In genomic region chr10:53581087-53581486, GRCm38 (mm10) we compare ENCODE assay signal across 8 mouse cellular contexts. TPM values are rescaled to one million over a fixed set of nuclear protein-coding genes. Genes with fewer than 3 reads are reported as not detected.
A peak's percentile ranks its signal among the peaks of the same experiment; 100 is the strongest.
DNase-seq lines count a peak whose midpoint lies in the region; ATAC-seq lines count a peak whose summit lies in the region.

No protein-coding gene starts in this region.

- peaks cover 11% of the 10 kb centered on the region; the same call in 1 of the 2 replicates for H3K4me1 ChIP-seq in kidney, embryonic 16.5 days (ENCODE audit: insufficient read depth, low read length)
- peaks cover 12% of the 10 kb centered on the region for H3K4me1 ChIP-seq in hindbrain, embryonic 12.5 days
- H3K4me1 ChIP-seq in midbrain, embryonic 13.5 days (replicated peaks) = peaks cover 14% of the 10 kb centered on the region

- H3K9ac ChIP-seq in kidney, embryonic 16.5 days (replicated peaks; ENCODE audit: low read length) = peak overlapping the region; percentile 61
- peak overlapping the region; percentile 43; the same call in 1 of the 2 replicates for H3K9ac ChIP-seq in hindbrain, embryonic 12.5 days
- peak overlapping the region; percentile 62; the same call in 1 of the 2 replicates for H3K9ac ChIP-seq in midbrain, embryonic 13.5 days (replicated peaks)

- ATAC-seq in kidney, embryonic 16.5 days (ENCODE audit: low FRiP score, low TSS enrichment) = peak; percentile 71
- ATAC-seq in hindbrain, embryonic 12.5 days (ENCODE audit: low FRiP score) = peak; percentile 74
- ATAC-seq in midbrain, embryonic 13.5 days = peak; percentile 73

- no peaks in the 10 kb centered on the region for H3K27me3 ChIP-seq in kidney, embryonic 16.5 days (ENCODE audit: insufficient read depth, low read length)
- H3K27me3 ChIP-seq in hindbrain, embryonic 12.5 days = no peaks in the 10 kb centered on the region
- no peaks in the 10 kb centered on the region for H3K27me3 ChIP-seq in midbrain, embryonic 13.5 days

- H3K9me3 ChIP-seq in kidney, embryonic 16.5 days (ENCODE audit: low read length) = no peaks in the 10 kb centered on the region
- H3K9me3 ChIP-seq in hindbrain, embryonic 12.5 days (replicated peaks) = no peaks in the 10 kb centered on the region
- H3K9me3 ChIP-seq in midbrain, embryonic 13.5 days = no peaks in the 10 kb centered on the region

- H3K4me2 ChIP-seq in kidney, embryonic 16.5 days (replicated peaks; ENCODE audit: low read depth, low read length) = peak overlapping the region; percentile 80
- peak overlapping the region; percentile 62 for H3K4me2 ChIP-seq in hindbrain, embryonic 12.5 days (replicated peaks)
- peak overlapping the region; percentile 61 for H3K4me2 ChIP-seq in midbrain, embryonic 13.5 days (replicated peaks)

- no peaks in the 10 kb centered on the region for H3K36me3 ChIP-seq in kidney, embryonic 16.5 days (ENCODE audit: insufficient read depth, low read length)
- no peaks in the 10 kb centered on the region for H3K36me3 ChIP-seq in hindbrain, embryonic 12.5 days
- no peaks in the 10 kb centered on the region for H3K36me3 ChIP-seq in midbrain, embryonic 13.5 days

- peak overlapping the region; percentile 46 for H3K4me3 ChIP-seq in kidney, embryonic 16.5 days (ENCODE audit: low read length)
- H3K4me3 ChIP-seq in hindbrain, embryonic 12.5 days = peak overlapping the region; percentile 30
- peak overlapping the region; percentile 35 for H3K4me3 ChIP-seq in midbrain, embryonic 13.5 days (replicated peaks)

- no peak for DNase-seq in kidney, adult 9 months
- DNase-seq in embryo, embryonic 9.5 days (ENCODE audit: extremely low spot score) = peak; percentile 19
- DNase-seq in right cerebral cortex, postnatal 36 days (ENCODE audit: low spot score in 2 of 2) = no peak
- DNase-seq in urinary bladder, postnatal 14 days (ENCODE audit: low spot score) = no peak
- DNase-seq in adrenal gland, postnatal 4 days (ENCODE audit: low spot score in 2 of 2) = no peak

- H3K27ac ChIP-seq in kidney, embryonic 16.5 days (ENCODE audit: low read length) = no peak overlapping the region
- H3K27ac ChIP-seq in hindbrain, embryonic 12.5 days = no peak overlapping the region
- H3K27ac ChIP-seq in midbrain, embryonic 13.5 days = no peak overlapping the region

- WGBS in kidney, embryonic 16.5 days = 26% methylated on average over 9 of the region's 12 CpGs
- WGBS in hindbrain, embryonic 12.5 days = 24% methylated on average over 8 of the region's 12 CpGs
- 21% methylated on average over 10 of the region's 12 CpGs for WGBS in midbrain, embryonic 13.5 days

RNA-seq across cellular contexts. Expression of gene Asf1a, which starts 15.5 kb away (rescaled TPM):
- 98.9 and 102 TPM in 2 replicates for polyA plus RNA-seq in kidney, embryonic 16.5 days (2015; fragmentation: Nextera tagmentation; extraction: Ambion mirVana)
- 131 and 134 TPM in 2 replicates for polyA plus RNA-seq in hindbrain, embryonic 12.5 days (2016; fragmentation: Nextera tagmentation; extraction: Ambion mirVana)
- polyA plus RNA-seq in midbrain, embryonic 13.5 days (2015; fragmentation: Nextera tagmentation; extraction: Ambion mirVana) = 112 and 113 TPM in 2 replicates
- total RNA-seq in adrenal gland, postnatal 4 days (2021) = 10 to 100 TPM; 51.8 to 54.6 TPM

RNA-seq across cellular contexts. Expression of gene Mcm9, which starts 49.2 kb away (rescaled TPM):
- 9.6 and 11.6 TPM in 2 replicates for polyA plus RNA-seq in kidney, embryonic 16.5 days (2015; fragmentation: Nextera tagmentation; extraction: Ambion mirVana)
- polyA plus RNA-seq in hindbrain, embryonic 12.5 days (2016; fragmentation: Nextera tagmentation; extraction: Ambion mirVana) = 12.4 and 14.7 TPM in 2 replicates
- 9.8 and 10.4 TPM in 2 replicates for polyA plus RNA-seq in midbrain, embryonic 13.5 days (2015; fragmentation: Nextera tagmentation; extraction: Ambion mirVana)
- 10 to 100 TPM; 20.1 to 21.0 TPM for total RNA-seq in adrenal gland, postnatal 4 days (2021)
